Mouse (Mus musculus) olfactory bulb, adult 2 months (tissue): Measurements from ENCODE around the gene Zfp367. TPM values are rescaled to one million over a fixed set of nuclear protein-coding genes. Genes with fewer than 3 reads are reported as not detected.

Experiments
- H3K27ac ChIP-seq: fragments of 200-500 bp; 2 replicates; pipeline ENCODE4 v1.5.1; 2012; ENCODE audit warnings: low read depth, low read length; ENCODE audit not compliant: insufficient read depth
- H3K4me1 ChIP-seq: fragments of 200-500 bp; 2 replicates; pipeline ENCODE4 v1.6.1; 2012; ENCODE audit warnings: low read length; ENCODE audit not compliant: control insufficient read depth, insufficient read depth
- H3K4me3 ChIP-seq: fragments of 200-500 bp; 2 replicates; pipeline ENCODE4 v1.5.1; 2012; ENCODE audit warnings: mild to moderate bottlenecking, low read depth, low read length, moderate library complexity; ENCODE audit not compliant: insufficient read depth
- CTCF ChIP-seq: fragments of 200-500 bp; IDR thresholded peaks from 2 replicates; pipeline ENCODE4 v1.5.1; 2012; ENCODE audit warnings: low read depth, mild to moderate bottlenecking, low read length, moderate library complexity; ENCODE audit not compliant: insufficient read depth
- POLR2A ChIP-seq: fragments of 200-500 bp; IDR thresholded peaks from 2 replicates; pipeline ENCODE4 v1.6.1; 2012; ENCODE audit warnings: mild to moderate bottlenecking, low read depth, low read length, moderate library complexity; ENCODE audit not compliant: insufficient read depth
- WGBS: fragments of 180-500 bp; shearing (Covaris S2); methylation state at CpG from one replicate; pipeline ENCODE4 v1.1.7; 2018; 5-methylcytosine and 5-hydroxymethylcytosine counted together
- polyA plus RNA-seq: library from polyadenylated mRNA; stranded (reverse); fragments of >200 nt; gene quantifications from 2 replicates; pipeline ENCODE4 v1.2.4, GENCODE M21; 2012; ENCODE audit warnings: low replicate concordance; ENCODE audit not compliant: missing spikeins, insufficient read depth, insufficient read length

Zfp367 gene
- polyA plus RNA-seq, 1 experiment, result not detected

DNA sequence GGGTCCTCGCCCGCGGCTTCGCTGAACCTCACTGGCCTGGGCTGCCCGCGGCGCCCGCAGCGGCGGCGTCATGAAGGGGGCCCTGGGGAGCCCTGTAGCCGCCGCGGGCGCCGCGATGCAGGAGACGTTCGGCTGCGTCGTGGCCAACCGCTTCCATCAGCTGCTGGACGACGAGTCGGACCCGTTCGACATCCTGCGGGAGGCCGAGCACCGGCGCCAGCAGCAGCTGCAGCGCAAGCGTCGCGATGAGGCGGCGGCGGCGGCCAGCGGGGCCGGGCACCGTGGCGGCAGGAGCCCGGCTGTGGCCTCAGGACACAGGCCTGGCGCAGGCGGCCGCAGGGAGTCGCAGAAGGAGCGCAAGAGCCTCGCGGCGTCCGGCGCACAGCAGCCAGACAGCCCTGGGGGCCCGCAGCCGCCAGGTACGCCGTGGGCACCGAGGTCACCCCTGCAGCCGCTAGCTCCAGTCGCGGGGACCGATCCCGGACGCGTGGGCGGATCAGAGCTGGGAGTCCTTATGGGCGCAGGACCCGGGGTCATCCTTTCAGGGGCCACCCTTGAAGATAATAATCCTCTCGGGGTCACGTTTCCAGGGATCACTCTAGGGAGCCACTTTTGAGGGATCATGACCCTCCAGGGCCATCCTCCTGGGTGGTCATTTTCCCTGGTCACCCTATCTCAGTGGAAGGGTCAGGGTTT lies 9.1 kb upstream of the Zfp367 start:
- peaks cover 4% of the 10 kb centered on the region; the same call in 1 of the 2 replicates for H3K4me1 ChIP-seq
- peak overlapping the region; percentile 72 for H3K27ac ChIP-seq
- H3K4me3 ChIP-seq, result peak overlapping the region; percentile 94
- TF ChIP-seq POLR2A, result peak; percentile 85
- no peak for TF ChIP-seq CTCF
- WGBS, result under 1% methylated on average over 71 of the region's 71 CpGs

DNA sequence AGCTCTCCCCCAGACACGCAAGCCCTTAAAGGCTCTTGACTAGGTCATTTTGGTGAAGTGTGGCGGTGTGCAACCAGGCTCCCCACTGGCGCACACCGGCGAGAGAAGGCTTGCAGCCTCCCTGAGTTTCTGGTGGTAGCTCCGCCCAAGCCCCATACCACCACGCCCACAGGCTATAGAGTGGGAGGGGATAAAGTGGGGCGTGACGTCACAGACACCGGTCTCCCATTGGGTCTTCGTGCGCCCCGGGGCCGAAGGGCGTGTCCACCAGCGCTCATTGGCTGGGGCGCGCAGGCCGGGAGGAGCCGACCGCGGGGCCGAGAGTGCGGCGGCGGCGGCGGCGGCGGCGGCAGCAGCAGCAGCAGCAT lies 8.5 kb upstream of the Zfp367 start, which contains the start of gene Habp4:
TSS of gene Habp4 (plus strand) at position 277 of the 368 bp plus-strand sequence.
- Histone ChIP-seq H3K4me1 (peaks cover 4% of the 10 kb centered on the region; the same call in 1 of the 2 replicates), H3K4me3 (peak within 1 kb of the TSS; percentile 94), H3K27ac (peak within 1 kb of the TSS; percentile 72)
- no peak for TF ChIP-seq CTCF
- no peak for TF ChIP-seq POLR2A
- WGBS, result under 1% methylated on average over 29 of the region's 31 CpGs

DNA sequence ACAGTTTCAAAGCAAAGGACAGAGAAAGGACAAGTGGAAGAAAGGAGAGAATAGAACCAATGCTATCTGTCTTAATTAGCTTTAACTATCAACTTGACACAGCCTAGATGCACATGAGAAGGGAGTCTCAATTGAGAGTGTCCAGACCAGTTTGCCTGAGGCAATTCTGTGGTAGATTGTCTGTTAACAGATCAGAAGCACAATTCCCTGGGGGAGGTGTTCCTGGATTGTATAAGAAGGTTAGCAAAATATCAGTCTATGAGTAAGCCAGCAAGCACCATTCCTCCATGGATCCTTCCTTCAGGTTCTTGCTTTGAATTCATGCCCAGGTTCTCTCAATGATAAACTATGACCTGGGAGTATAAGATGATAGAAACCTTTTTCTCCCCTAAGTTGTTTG lies 4.0 kb upstream of the Zfp367 start:
- TF ChIP-seq POLR2A (no peak), CTCF (no peak)
- H3K27ac ChIP-seq, result no peak overlapping the region
- no peak overlapping the region for H3K4me3 ChIP-seq
- H3K4me1 ChIP-seq, result peaks cover 7% of the 10 kb centered on the region

DNA sequence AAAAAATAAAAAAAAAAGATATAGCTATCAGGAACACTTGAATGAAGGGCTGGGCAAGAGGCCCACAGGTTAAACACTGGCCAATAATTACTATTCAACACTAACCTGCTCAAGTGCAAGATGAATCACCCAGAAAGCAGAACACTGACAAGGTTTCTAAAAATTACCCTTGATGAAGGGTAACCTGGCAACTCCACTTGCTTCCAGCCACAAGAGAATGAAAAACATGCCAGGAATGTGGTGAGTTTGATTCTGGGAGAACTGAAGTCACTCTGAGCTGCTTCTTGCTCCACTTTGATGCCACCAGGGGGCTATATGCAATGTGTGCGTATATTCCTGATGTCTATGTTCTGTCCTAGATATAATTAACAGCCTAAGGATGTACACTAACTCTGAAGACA lies 2.2 kb upstream of the Zfp367 start:
- 53% methylated on average over 1 of the region's 1 CpGs for WGBS
- Histone ChIP-seq H3K4me1 (peaks cover 5% of the 10 kb centered on the region), H3K4me3 (no peak overlapping the region), H3K27ac (no peak overlapping the region)
- TF ChIP-seq CTCF (no peak), POLR2A (no peak)

DNA sequence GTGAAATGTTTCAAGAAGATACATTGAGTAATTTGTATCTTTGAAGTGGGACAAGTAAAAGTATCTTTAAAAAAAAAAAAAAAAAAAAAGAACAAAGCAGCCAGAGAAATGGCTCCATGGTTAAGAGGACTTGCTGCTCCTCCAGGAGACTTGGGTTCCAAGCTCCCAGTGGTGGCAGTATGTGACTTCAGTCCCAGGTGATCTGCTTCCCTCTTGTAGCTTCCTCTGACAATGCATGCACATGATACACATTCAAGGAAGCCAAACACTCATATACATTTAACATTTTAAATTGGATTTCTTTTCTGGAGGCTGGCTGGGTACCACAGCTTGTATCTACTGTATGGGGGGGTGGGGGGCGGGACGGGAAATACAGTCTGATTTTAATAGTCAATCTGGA lies 1.6 kb upstream of the Zfp367 start:
- WGBS, result 70% methylated on average over 2 of the region's 2 CpGs
- Histone ChIP-seq H3K4me1 (peaks cover 5% of the 10 kb centered on the region), H3K27ac (no peak overlapping the region), H3K4me3 (no peak overlapping the region)
- TF ChIP-seq CTCF (no peak), POLR2A (no peak)

DNA sequence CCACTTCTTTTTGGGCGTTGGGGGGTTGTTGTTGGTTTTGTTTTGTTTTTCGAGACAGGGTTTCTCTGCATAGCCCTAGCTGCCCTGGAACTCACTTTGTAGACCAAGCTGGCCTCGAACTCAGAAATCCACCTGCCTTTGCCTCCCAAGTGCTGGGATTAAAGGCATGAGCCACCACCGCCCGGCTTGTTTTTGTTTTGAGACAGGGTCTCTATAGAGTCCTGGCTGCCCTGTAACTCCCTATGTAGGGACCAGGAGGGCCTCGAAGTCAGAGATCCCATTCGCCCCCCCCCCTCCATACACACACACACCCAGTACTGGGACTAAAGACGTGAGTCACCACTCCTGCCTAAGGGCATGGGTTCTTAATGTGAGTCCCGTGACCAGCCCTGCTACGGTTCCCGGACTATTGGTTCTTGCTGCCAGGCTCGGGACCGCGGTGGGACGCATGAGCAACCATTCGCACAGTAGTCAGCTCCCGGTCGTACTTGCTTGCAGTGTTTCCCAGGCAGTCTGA lies 807 bp upstream of the Zfp367 start:
- H3K27ac ChIP-seq, result no peak overlapping the region
- WGBS, result 1% methylated on average over 17 of the region's 18 CpGs
- peaks cover 5% of the 10 kb centered on the region for H3K4me1 ChIP-seq
- TF ChIP-seq POLR2A, result no peak
- TF ChIP-seq CTCF, result no peak
- H3K4me3 ChIP-seq, result peak overlapping the region; percentile 85

DNA sequence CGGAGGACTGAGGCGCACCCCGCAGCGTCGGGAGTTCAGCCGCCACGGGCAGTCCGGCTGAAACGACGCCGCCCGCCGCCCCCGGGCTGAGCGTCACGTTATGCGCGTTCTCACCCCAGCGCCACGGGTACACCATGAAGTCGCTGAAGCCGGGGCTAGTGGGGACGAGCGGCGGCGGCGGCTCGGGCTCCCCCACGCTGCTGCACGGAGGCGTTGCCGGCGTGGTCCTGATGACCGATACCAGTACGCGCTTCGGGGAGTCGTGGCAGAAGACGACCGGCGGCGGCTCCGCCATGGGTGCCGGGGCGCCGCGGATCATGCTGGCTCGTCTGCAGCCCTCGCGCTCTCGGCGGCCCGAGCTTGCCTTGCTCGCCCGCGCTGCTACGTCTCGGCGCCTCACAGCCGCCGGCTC lies 325 bp downstream of the Zfp367 start:
- WGBS, result under 1% methylated on average over 61 of the region's 61 CpGs
- no peak for TF ChIP-seq CTCF
- no peak for TF ChIP-seq POLR2A
- H3K4me3 ChIP-seq, result peak overlapping the region; percentile 85
- H3K4me1 ChIP-seq, result peaks cover 5% of the 10 kb centered on the region
- H3K27ac ChIP-seq, result no peak overlapping the region

DNA sequence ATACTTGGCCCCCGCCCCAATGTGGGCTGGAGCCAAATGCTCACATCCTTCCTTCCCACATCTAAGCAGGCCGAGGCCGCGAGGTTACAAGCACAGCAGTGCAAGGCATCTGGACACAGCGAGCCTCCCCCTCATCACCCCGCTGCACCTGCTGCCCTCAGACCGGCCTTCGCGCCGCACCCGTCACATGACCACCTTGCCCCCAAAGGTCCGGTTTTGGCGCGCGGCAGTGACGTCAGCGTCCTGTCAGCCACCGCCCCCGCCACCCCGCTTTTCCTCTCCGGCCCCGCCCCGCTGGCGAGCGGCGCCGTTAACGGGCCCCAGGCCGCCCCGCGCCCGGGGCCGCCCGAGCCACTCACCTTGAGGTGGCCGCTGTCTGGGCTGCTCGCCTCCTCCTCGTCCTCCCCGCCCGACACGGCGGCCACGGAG lies 747 bp downstream of the Zfp367 start:
- under 1% methylated on average over 41 of the region's 42 CpGs for WGBS
- peak overlapping the region; percentile 85 for H3K4me3 ChIP-seq
- H3K4me1 ChIP-seq, result peaks cover 5% of the 10 kb centered on the region
- no peak for TF ChIP-seq POLR2A
- no peak for TF ChIP-seq CTCF
- no peak overlapping the region for H3K27ac ChIP-seq

DNA sequence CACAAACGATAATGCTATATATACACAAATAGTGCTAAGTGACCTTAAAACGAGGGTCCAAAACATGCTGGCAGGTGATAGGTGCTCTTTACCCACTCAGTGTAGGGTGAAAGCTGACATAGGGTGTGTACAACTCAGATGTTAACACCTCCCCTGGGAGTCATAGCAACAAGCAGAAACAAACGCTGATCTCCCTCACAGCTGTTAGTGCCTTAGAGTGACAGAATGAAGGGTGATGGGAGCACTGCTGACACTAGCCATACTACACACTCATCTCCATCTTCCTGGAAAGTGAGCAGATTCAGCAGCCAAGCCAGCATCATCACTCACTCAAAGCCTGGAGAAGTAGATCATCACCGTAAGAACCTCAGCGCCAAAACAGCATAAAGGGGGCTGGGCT lies 2.9 kb downstream of the Zfp367 start:
- 70% methylated on average over 5 of the region's 5 CpGs for WGBS
- Histone ChIP-seq H3K4me1 (peaks cover 5% of the 10 kb centered on the region), H3K4me3 (no peak overlapping the region), H3K27ac (no peak overlapping the region)
- TF ChIP-seq POLR2A (no peak), CTCF (no peak)
